Mouse (Mus musculus): Measurements from ENCODE around the gene Defb13.
"Not testable (repeated sequence)": the region's sequence is repeated elsewhere in the genome, so short reads cannot be mapped to it uniquely, and the experiment has no call there.

Defb13 gene

DNA sequence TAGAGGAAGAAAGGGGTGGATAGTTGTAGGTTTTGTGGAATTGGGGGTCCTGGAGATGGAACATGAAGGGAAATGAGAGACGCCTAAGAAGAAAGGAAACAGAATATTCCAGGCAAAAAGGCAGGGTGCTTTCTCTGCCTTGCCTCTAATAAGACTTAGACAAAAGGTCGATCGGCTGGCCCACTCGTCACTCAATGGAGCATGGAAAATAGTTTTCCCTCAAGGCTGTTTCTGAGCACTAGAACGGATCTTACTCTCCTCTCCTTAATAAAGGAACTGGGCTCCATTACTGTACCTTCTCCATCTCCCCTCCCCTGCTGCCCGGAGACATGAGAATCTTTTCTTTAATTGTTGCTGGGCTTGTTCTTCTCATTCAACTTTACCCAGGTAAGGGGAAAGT, at the start of gene Defb13:
Gene Defb13 (plus strand): TSS at position 301 of the 400 bp plus-strand sequence.
- DNase-seq, result no peak

DNA sequence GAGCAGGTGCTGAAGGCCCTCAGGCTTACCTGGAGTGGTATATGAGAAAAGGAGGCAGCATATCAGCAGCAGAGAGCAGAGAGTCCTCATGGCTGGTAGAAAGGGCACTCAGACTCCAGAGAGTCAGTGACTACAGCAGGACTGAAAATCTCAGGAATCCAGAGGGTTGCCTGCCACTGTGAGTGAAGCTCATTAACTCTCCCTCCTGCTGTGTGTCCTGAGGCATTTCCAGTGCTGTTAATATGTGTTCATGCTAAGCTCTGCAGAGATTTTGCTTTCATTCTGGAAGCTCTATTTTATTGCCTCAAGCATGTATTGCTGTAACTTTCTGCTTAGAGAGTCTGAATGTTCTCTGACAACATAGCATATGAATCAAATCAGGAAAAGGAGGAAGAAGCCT, 40.3 kb upstream of the Defb13 start, which contains the start of gene Defb11:
Gene Defb11 (minus strand): TSS at position 123 of the 400 bp plus-strand sequence.
- DNase-seq, result not testable (repeated sequence)

DNA sequence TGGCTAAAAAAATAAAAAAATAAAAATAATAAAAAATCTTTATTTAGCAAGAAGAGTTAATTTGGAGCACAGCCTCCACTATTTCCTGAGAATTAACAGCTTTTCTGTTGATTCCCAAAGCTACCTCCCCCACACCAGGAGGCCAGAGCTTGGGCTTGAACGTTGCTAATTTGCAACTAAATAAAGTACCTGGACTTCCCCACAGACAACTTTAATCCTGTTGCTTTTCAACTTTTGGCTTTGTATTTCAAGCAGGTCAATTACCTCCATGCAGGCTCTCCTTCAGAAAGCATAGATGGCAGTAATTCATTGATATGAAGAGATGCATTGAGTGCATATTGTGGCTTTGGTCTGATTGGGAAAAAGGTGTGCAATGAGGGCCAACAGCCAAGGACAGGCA, 34.6 kb upstream of the Defb13 start:
- DNase-seq, result no peak

DNA sequence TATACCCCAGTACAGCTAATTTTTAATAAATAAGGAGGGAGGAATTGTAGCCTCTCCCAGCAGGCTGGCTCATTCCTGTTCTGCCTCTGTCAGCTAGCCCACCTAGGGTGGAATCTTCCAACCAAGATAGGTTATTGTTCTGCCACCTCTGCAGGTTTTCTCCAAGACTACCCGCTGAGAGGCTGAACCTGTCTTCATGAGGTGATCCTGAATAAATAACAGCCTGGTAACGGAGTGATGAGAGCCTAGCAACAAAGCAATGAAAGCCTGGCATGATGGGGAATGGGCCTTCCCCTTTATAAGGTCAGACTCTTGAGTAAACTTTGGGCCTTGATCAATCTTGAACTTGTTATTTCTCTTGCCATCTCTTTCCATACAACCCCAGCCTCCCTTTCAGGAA, 34.0 kb upstream of the Defb13 start:
- DNase-seq, result no peak

DNA sequence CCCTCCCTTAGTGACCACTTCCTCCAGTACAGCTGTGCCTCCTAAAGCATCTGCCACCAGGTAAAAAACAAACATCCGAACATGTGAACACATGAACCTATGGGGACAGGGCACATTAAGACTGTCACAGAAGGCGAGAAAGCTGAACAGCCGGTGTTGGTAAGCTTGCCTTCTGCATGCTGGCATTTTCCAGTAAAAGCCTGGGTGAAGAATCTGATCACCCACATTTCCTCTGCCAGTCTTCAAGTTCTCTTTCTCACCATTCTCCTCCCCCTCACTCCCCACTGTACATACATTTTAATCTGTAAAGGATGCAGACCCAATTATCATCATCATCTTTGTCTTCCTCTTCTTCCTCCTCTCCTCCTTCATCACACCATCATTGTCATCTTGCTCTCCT, 30.9 kb upstream of the Defb13 start:
- no peak for DNase-seq

DNA sequence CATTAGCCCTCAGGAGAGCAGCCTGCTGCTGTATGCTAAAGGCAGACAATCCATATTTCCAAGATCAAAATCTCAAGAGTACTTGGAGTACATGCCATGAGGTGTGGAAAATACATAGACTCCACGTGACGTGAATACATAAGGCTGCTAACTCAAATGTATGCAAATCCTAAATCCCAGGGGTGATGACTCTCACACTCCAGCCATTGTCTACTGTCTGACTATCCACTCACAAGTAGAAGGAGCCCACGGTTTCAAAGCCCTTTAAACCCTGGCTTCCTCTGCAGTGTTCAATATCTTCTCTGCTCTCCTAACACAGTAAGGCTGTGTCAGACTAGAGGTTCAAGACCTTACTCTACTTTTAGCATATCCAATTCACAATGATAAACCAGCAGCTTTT, 15.8 kb upstream of the Defb13 start:
- not testable (repeated sequence) for DNase-seq

DNA sequence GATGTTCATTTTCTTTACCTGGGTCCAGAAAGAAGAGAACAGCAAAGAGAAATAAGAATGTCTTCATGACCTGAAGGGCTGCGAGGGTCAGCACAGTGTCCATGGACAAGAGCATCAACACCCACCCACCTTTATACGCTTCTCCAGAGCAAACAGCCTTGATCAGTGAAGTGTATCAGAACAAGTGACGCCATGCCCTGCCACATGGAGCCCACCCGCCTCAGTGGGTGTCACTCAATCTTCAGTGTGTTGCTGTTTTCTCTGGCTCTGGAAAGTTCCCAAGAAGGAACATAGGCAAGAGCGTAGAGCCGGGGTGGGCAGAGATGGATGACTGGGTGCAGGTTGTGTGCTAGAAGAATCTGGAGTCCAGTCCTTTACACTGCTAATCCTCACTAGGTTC, 14.0 kb upstream of the Defb13 start, which contains the start of gene Defb15:
Gene Defb15 (minus strand): TSS at position 101 of the 400 bp plus-strand sequence.
- DNase-seq, result no peak

DNA sequence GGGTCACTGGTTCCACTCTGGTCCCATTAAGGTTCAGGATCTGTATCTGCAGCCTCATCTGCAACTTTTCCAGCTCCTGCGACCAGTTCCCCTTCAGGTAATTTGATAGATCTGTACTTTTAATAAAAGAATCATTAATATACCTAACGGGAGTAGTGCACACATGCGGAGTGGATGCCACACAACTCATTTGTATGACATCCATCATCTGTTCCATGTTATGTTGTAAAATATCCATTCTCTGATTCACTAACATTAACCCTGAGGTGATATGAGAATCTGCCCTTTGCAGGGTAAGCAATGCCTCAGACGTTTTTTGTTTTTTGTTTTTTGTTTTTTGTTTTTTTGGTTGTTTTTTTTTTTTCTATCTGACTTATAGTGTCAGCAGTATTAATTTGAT, 8.5 kb upstream of the Defb13 start, which contains the start of gene Defb35:
Gene Defb35 (plus strand): TSS at position 301 of the 400 bp plus-strand sequence.
- not testable (repeated sequence) for DNase-seq

DNA sequence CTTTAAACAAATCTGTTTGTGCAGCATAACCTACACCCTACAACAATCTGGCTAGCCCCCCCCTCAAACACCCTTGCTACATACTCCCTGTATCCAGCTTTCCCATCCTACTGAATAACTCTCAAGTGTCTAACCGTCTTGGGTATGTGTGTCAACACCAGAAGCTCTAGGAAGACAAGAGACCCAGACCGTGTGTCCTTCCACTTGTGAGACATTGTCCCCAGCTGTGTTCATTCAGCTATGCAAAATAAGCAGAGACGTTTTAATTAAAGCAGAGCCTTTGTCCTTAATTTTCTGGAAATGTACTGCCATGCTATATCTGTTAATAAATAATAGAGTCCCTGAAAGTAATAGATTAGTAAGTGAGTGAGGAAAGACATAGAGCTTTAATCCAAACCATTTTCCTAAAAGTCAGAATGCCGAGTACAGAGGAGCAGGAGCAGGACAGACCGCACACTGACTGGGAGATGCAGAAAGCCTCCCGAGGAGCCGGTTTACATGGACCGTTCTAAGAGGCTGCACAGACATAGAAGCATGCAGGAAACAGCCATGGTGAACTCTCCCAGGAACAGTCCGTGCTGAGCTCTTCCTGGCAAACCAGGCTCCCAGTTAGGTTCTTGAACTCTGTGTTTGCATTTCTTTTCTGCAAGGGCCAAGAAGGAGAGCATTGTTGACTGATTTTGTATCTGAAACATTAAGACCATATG, 902 bp downstream of the Defb13 start:
- DNase-seq, result peak; percentile 3 to 5

DNA sequence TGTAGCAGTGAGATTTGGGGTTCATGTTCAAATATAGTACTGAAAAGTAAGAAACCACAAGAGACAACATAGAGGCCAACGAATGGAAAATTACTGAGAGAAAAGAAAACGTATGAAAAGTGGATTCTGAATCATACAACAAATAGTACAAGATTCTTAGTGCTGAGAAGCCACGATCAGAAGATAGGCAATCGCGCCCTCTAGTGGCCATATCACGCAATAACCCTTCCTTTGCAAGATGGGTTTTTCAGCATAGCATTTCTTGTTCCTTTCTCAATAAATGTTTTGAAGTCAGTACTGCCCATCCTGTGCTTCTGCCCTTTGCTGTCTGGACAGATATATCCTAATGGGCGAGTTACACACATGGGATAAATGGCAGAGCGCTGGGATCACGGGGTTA, 8.8 kb downstream of the Defb13 start:
- peak; percentile 18 to 64 for DNase-seq

DNA sequence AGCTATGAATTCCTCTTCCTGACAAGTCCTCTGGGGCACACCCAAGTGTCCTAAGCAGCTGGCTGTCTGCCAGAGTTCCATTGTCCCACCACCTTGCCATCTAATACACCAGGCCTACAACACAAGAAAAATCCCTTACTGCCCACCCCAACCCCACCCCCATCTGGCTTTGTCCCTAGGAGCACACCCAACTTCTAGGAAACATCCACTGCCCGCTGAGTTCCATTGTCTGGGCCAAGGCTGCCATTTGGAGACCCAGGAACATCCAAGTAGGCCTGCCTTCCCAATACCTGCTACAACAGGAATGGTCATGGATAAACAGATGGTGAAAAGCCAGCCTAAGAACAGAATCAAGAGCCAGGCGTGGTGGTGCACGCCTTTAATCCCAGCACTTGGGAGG, 9.8 kb downstream of the Defb13 start:
- peak in 1 of 2 experiments; percentile 3 for DNase-seq

DNA sequence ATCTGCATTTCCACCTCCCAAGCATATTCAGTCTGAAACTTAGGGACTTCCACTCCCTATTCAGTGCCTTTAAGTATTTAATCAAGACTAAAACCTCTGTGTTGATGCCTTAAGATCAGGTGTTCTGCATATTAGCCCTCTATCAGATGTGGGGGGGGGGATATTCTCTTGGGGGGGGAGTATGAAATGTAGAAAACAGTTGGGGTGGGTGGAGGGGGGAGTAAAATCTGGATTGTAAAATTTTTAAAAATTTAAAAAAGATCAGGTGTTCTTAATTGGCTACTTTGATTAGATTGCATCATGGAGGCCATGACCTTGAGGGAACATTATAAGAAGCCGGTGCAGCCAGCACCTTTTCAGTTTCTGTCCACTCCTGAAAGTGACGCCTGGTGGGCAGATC, 11.9 kb downstream of the Defb13 start, which contains the start of gene Fam90a1a:
Gene Fam90a1a (plus strand): TSS at position 301 of the 400 bp plus-strand sequence.
- no peak for DNase-seq

DNA sequence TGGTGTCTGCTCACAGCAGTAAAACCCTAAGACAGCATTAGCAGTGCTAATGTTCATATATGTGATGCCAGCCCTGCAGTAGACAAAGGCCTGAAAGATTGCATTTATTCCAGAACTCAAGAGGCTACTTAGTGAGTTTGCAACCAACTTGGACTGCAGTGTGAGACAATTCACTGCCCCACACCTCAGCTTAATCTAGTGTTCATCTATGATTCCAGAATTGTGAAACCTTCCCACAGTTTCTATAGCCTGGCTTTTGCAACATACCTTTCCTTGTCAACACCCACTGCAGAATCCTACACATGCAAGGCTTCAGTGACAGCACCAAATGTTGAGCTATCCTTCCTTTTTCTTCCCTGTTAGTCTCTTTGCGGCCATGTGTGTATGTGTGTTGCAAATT, 20.1 kb downstream of the Defb13 start:
- no peak for DNase-seq

DNA sequence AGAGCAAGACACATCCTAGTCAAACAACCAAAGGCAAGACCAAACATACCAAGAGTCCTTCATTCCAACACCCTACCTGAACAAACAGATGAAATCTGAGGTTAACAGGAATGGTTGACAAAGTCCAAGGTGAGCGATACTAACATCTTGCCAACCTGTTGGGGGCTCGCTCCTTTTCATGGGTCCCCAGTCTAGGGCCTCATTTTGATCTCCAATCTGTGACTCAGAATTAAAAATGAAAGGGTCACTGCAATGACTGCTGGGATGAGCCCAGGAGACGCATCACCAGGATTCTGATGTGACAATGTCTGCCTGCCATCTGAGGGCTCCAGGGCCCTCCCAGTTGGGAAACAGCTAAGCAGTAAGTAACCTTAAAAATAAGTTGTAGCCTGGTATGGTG, 22.9 kb downstream of the Defb13 start, which contains the start of gene Ccdc70:
Gene Ccdc70 (plus strand): TSS at position 301 of the 400 bp plus-strand sequence.
- DNase-seq, result no peak

DNA sequence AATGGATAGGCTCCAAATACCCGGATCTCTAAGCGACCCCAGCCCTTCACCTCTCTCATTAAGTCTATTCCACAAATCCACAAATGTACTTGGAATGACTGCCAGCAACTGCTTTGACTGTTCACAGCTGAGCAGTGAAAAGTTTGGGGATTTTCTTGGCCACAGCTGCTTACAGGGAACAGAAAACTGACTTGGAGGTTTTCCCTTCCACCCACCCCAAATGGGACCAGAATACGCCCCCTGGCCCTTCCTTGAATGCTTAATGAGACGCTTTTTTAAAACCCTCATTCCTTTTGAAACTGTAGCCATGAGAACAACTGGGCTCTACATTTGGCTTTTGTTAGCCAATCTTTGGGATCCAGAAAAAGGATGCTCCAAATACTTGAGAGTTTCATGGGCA, 31.6 kb downstream of the Defb13 start:
- no peak for DNase-seq

DNA sequence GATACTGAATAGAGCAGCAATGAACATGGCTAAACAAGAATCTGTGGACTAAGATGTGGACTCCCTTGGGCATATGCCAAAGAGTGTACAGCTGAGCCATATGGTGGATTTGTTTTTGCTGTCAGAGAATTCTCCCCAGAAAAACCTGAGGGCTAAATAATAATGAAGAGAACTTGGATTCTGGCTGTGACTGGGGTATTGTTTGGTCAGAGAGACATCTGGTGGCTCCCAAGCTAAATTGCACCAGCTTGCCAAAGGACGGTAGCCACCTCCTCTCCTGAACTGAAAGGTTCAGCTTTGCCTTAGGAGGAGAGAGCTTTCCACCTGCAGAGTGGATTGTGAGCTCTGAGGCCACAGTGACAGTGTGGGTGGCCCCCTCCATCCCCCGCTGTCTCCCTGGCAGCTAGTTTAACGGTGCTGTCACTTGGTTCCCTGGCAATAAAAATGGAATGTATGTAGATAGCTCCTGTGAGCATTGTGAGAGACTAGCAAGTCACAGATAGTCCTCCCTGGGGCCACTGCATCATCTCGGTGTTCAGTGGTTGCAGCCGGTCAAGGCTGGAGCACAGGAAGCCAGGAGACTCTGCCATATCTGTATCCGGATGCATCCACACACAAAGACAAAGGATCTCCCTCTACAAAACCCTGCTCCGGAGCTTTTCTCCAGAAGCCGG, 35.2 kb downstream of the Defb13 start:
- peak; percentile 20 to 43 for DNase-seq

DNA sequence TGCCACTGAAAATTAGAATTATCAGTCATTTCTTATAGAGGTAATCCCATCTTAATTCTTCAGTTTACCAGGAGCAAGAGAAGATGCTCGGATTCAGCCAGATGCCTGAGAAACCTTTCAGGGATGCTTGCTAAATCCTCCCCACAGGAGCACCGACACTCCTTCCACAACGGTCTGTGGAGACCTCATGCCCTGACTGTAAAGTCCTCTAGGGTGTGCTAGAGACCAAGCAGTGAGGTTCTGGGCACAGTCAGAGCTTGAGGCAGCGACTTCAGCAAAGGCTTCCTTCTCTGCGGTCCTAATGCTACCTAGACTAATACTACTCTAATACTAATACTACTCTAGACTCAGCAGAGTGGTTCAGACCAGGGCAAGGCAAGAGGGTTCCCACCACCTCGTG, 45.6 kb downstream of the Defb13 start:
- DNase-seq, result peak; percentile 56 to 71

DNA sequence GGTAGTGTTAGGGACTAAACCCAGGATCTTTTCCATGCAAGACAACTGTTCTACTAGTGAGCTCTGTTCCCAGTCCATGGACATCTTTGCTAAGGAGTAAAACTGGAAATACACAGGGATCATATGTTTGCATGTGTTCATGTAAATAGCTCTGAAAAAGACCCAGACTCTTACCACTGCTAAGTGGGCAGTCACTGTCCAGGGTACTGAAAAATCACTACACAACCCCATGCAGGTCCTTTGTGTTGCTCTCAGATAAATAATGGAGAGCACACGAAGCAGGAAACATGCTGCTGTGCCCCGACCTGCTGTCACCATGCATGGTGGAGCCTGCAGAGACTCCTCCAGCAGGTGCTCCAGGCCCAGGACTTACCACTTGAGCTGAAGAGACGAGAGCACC, 48.6 kb downstream of the Defb13 start:
- DNase-seq, result no peak
